Mouse (Mus musculus) ES-E14 (cell line): ENCODE results near the gene Tecrl. TPM values are rescaled to one million over a fixed set of nuclear protein-coding genes. Genes with fewer than 3 reads are reported as not detected.

Experiments used
- DNase-seq: peaks from one replicate; pipeline ENCODE4 v3.0.0-alpha.2; 2013; ENCODE audit warnings: low read depth, low spot score
- H3K27ac ChIP-seq: 2 replicates; pipeline ENCODE4 v1.5.1; 2012; ENCODE audit warnings: low read depth, mild to moderate bottlenecking, low read length, moderate library complexity, mixed read lengths; ENCODE audit not compliant: poor library complexity, insufficient read depth, severe bottlenecking
- H3K36me3 ChIP-seq: 2 replicates; pipeline ENCODE4 v1.6.1; 2012; ENCODE audit warnings: mild to moderate bottlenecking, low read length, moderate library complexity, mixed read lengths; ENCODE audit not compliant: control insufficient read depth, poor library complexity, insufficient read depth, severe bottlenecking
- H3K4me1 ChIP-seq, 2 experiments: fragments of 150-350 bp in 1 of 2; sonication (generic) in 1 of 2; 2 replicates each; pipeline ENCODE4 v1.6.1; 2012; ENCODE audit warnings: low read length in 2 of 2, mild to moderate bottlenecking in 1 of 2, mixed read lengths in 1 of 2; ENCODE audit not compliant: control insufficient read depth in 2 of 2, insufficient read depth in 2 of 2, poor library complexity in 1 of 2
- H3K4me3 ChIP-seq, 2 experiments: fragments of 150-350 bp in 1 of 2; sonication (generic) in 1 of 2; 2 replicates each; pipeline ENCODE4 v1.5.1; 2012; ENCODE audit warnings: low read length in 2 of 2, low read depth in 1 of 2, mild to moderate bottlenecking in 1 of 2, mixed read lengths in 1 of 2; ENCODE audit not compliant: insufficient read depth in 1 of 2, poor library complexity in 1 of 2, severe bottlenecking in 1 of 2
- H3K9ac ChIP-seq: 2 replicates; pipeline ENCODE4 v1.6.1; 2012; ENCODE audit warnings: low read depth, mild to moderate bottlenecking, low read length, mixed read lengths; ENCODE audit not compliant: poor library complexity, insufficient read depth, severe bottlenecking
- H3K9me3 ChIP-seq: fragments of 150-350 bp; sonication (generic); 2 replicates; pipeline ENCODE4 v1.6.1; 2012; ENCODE audit warnings: low read depth, mild to moderate bottlenecking, low read length; ENCODE audit not compliant: control insufficient read depth, insufficient read depth
- CHD2 ChIP-seq: IDR thresholded peaks from 2 replicates; pipeline ENCODE4 v1.6.1; 2014; ENCODE audit warnings: mild to moderate bottlenecking, low read depth, low read length, inconsistent platforms
- HCFC1 ChIP-seq: IDR thresholded peaks from 2 replicates; pipeline ENCODE4 v1.6.1; 2012; ENCODE audit warnings: low read length, inconsistent platforms, borderline replicate concordance; ENCODE audit not compliant: insufficient read depth
- MAFK ChIP-seq: IDR thresholded peaks from 2 replicates; pipeline ENCODE4 v1.6.1; 2014; ENCODE audit warnings: mild to moderate bottlenecking, low read depth, low read length, inconsistent platforms; ENCODE audit not compliant: insufficient read depth
- ZC3H11A ChIP-seq: IDR thresholded peaks from 2 replicates; pipeline ENCODE4 v1.6.1; 2012; ENCODE audit warnings: low read depth, mild to moderate bottlenecking, inconsistent platforms, low read length, borderline replicate concordance
- ZNF384 ChIP-seq: IDR thresholded peaks from 2 replicates; pipeline ENCODE4 v1.6.1; 2012; ENCODE audit warnings: low read depth, low read length, inconsistent platforms
- in situ Hi-C, 2 experiments: fragments of 600-800 bp; cut with MboI; formaldehyde crosslinking; loops; one replicate each; pipeline ENCODE4 v1.15.1; 2025; ENCODE audit warnings: low sequenced_read_pairs in 2 of 2, inconsistent platforms in 1 of 2; ENCODE audit not compliant: unreplicated experiment in 2 of 2
- total RNA-seq: library from RNA; depleted of rRNA; stranded (reverse); fragments of 300-350 nt; gene quantifications from 2 replicates; pipeline ENCODE4 v1.2.3, GENCODE M21; 2012; rRNA removed

Gene Tecrl
- not detected in 2 replicates for total RNA-seq

- H3K36me3 ChIP-seq, result no peaks in the 10 kb centered on the region
- H3K9me3 ChIP-seq, result no peaks in the 10 kb centered on the region
- DNase-seq, result no peak
- H3K4me1 ChIP-seq, result no peaks in the 10 kb centered on the region
- in situ Hi-C loops, result no loop called here
- TF ChIP-seq CHD2 (no peak), MAFK (no peak), HCFC1 (no peak), ZC3H11A (no peak), ZNF384 (no peak)
- H3K4me3 ChIP-seq, result no peak within 1 kb of the TSS
- no peak within 1 kb of the TSS for H3K9ac ChIP-seq
- H3K27ac ChIP-seq, result no peak within 1 kb of the TSS
These were observed at the start of gene Tecrl for GRCm38 (mm10) chr5:83354846-83355561. Gene Tecrl, minus strand, starts transcription at chr5:83355195.

DNA sequence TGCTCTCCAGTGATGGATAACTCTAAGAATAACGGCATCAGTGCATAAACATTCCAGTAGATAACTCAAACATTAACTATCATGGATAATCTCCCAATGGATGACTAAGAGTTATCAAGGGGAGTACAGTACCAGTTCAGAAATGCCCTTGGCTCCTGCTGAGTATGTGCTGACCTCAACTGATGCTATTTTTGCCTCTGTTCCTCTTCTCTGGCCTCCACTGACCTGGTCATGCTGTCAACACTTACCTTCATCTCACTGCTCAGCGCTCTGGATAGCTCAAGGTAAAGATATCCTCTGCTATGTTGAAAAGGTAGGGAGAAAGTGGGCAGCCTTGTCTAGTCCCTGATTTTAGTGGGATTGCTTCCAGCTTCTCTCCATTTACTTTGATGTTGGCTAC, 30.0 kb upstream of the Tecrl start:
- Histone ChIP-seq H3K4me1 (no peaks in the 10 kb centered on the region), H3K27ac (no peak overlapping the region), H3K4me3 (no peak overlapping the region), H3K36me3 (no peaks in the 10 kb centered on the region), H3K9ac (no peak overlapping the region), H3K9me3 (no peaks in the 10 kb centered on the region)
- DNase-seq, result no peak
- TF ChIP-seq HCFC1 (no peak), ZC3H11A (no peak), MAFK (no peak), CHD2 (no peak), ZNF384 (no peak)
- in situ Hi-C loops, result no loop called here

GRCm38 (mm10) chr5:83351615-83352014, 3.4 kb downstream of the Tecrl start:
- in situ Hi-C loops, result no loop called here
- TF ChIP-seq ZC3H11A (no peak), HCFC1 (no peak), CHD2 (no peak), MAFK (no peak), ZNF384 (no peak)
- no peak overlapping the region for H3K9ac ChIP-seq
- H3K36me3 ChIP-seq, result no peaks in the 10 kb centered on the region
- no peak overlapping the region for H3K27ac ChIP-seq
- H3K4me1 ChIP-seq, result no peaks in the 10 kb centered on the region
- no peak overlapping the region for H3K4me3 ChIP-seq
- H3K9me3 ChIP-seq, result no peaks in the 10 kb centered on the region
- no peak for DNase-seq

GRCm38 (mm10) chr5:83339144-83339543, 15.9 kb downstream of the Tecrl start:
- TF ChIP-seq CHD2 (no peak), HCFC1 (no peak), ZNF384 (no peak), MAFK (no peak), ZC3H11A (no peak)
- Histone ChIP-seq H3K4me1 (no peaks in the 10 kb centered on the region), H3K9me3 (no peaks in the 10 kb centered on the region), H3K27ac (no peak overlapping the region), H3K36me3 (no peaks in the 10 kb centered on the region), H3K9ac (no peak overlapping the region), H3K4me3 (no peak overlapping the region)
- no peak for DNase-seq
- in situ Hi-C loops, result no loop called here

- TF ChIP-seq MAFK (no peak), ZC3H11A (no peak), CHD2 (no peak), ZNF384 (no peak), HCFC1 (no peak)
- in situ Hi-C loops, result no loop called here
- no peak overlapping the region for H3K9ac ChIP-seq
- no peaks in the 10 kb centered on the region for H3K4me1 ChIP-seq
- no peak overlapping the region for H3K4me3 ChIP-seq
- no peaks in the 10 kb centered on the region for H3K9me3 ChIP-seq
- H3K36me3 ChIP-seq, result no peaks in the 10 kb centered on the region
- H3K27ac ChIP-seq, result no peak overlapping the region
- DNase-seq, result no peak
These were observed 87.7 kb downstream of the Tecrl start for GRCm38 (mm10) chr5:83267148-83267776.
